Mouse (Mus musculus): ENCODE measurements around the gene Dnah5. TPM values are rescaled to one million over a fixed set of nuclear protein-coding genes. Genes with fewer than 3 reads are reported as not detected.

The Dnah5 gene
- polyA plus RNA-seq, 1 experiment from 2014 or later, result 0.21 TPM

- no peak overlapping the region for H3K9ac ChIP-seq (ENCODE audit: low read depth, low read length)
- 90% methylated on average over 5 of the region's 5 CpGs for WGBS
- no peaks in the 10 kb centered on the region for H3K36me3 ChIP-seq (ENCODE audit: control insufficient read depth, insufficient read depth, low read length)
- H3K27ac ChIP-seq (ENCODE audit: low read length), result no peak overlapping the region
- H3K4me2 ChIP-seq (ENCODE audit: low read length), result no peak overlapping the region
- no peaks in the 10 kb centered on the region for H3K4me1 ChIP-seq (ENCODE audit: control insufficient read depth, insufficient read depth, low read length)
- no peak overlapping the region for H3K4me3 ChIP-seq (ENCODE audit: low read depth, low read length)
- H3K9me3 ChIP-seq (replicated peaks; ENCODE audit: control insufficient read depth, low read length, poor library complexity, severe bottlenecking), result no peaks in the 10 kb centered on the region
- no peaks in the 10 kb centered on the region; the same call in 1 of the 2 replicates for H3K27me3 ChIP-seq (ENCODE audit: control insufficient read depth, insufficient read depth, low read depth, low read length)
- no peak for ATAC-seq
Observed at GRCm38 (mm10) chr15:28213057-28213456, 9.5 kb downstream of the Dnah5 start.

GRCm38 (mm10) chr15:28216358-28216757 lies 12.8 kb downstream of the Dnah5 start:
- Histone ChIP-seq H3K9ac (ENCODE audit: low read depth, low read length) (no peak overlapping the region), H3K9me3 (replicated peaks; ENCODE audit: control insufficient read depth, low read length, poor library complexity, severe bottlenecking) (no peaks in the 10 kb centered on the region), H3K4me3 (ENCODE audit: low read depth, low read length) (no peak overlapping the region), H3K4me1 (ENCODE audit: control insufficient read depth, insufficient read depth, low read length) (no peaks in the 10 kb centered on the region), H3K27me3 (ENCODE audit: control insufficient read depth, insufficient read depth, low read depth, low read length) (no peaks in the 10 kb centered on the region; the same call in 1 of the 2 replicates), H3K36me3 (ENCODE audit: control insufficient read depth, insufficient read depth, low read length) (no peaks in the 10 kb centered on the region), H3K27ac (ENCODE audit: low read length) (no peak overlapping the region), H3K4me2 (ENCODE audit: low read length) (no peak overlapping the region)
- ATAC-seq, result no peak
- 28% methylated on average over 8 of the region's 8 CpGs for WGBS

GRCm38 (mm10) chr15:28227316-28227715 lies 23.8 kb downstream of the Dnah5 start:
- Histone ChIP-seq H3K4me2 (ENCODE audit: low read length) (no peak overlapping the region), H3K9me3 (replicated peaks; ENCODE audit: control insufficient read depth, low read length, poor library complexity, severe bottlenecking) (no peaks in the 10 kb centered on the region), H3K27ac (ENCODE audit: low read length) (no peak overlapping the region), H3K36me3 (ENCODE audit: control insufficient read depth, insufficient read depth, low read length) (no peaks in the 10 kb centered on the region), H3K4me3 (ENCODE audit: low read depth, low read length) (no peak overlapping the region), H3K9ac (ENCODE audit: low read depth, low read length) (no peak overlapping the region), H3K4me1 (ENCODE audit: control insufficient read depth, insufficient read depth, low read length) (no peaks in the 10 kb centered on the region), H3K27me3 (ENCODE audit: control insufficient read depth, insufficient read depth, low read depth, low read length) (no peaks in the 10 kb centered on the region)
- WGBS, result 63% methylated on average over 3 of the region's 3 CpGs
- no peak for ATAC-seq

GRCm38 (mm10) chr15:28260250-28260649 lies 56.7 kb downstream of the Dnah5 start:
- H3K9ac ChIP-seq (ENCODE audit: low read depth, low read length), result no peak overlapping the region
- no peak overlapping the region for H3K4me3 ChIP-seq (ENCODE audit: low read depth, low read length)
- H3K27ac ChIP-seq (ENCODE audit: low read length), result no peak overlapping the region
- 88% methylated on average over 1 of the region's 1 CpGs for WGBS
- H3K9me3 ChIP-seq (replicated peaks; ENCODE audit: control insufficient read depth, low read length, poor library complexity, severe bottlenecking), result peaks cover 4% of the 10 kb centered on the region; the same call in 1 of the 2 replicates
- H3K36me3 ChIP-seq (ENCODE audit: control insufficient read depth, insufficient read depth, low read length), result no peaks in the 10 kb centered on the region
- H3K4me1 ChIP-seq (ENCODE audit: control insufficient read depth, insufficient read depth, low read length), result no peaks in the 10 kb centered on the region
- H3K4me2 ChIP-seq (ENCODE audit: low read length), result no peak overlapping the region
- no peak for ATAC-seq
- H3K27me3 ChIP-seq (ENCODE audit: control insufficient read depth, insufficient read depth, low read depth, low read length), result no peaks in the 10 kb centered on the region

- H3K4me3 ChIP-seq (ENCODE audit: low read depth, low read length), result no peak overlapping the region
- no peaks in the 10 kb centered on the region for H3K4me1 ChIP-seq (ENCODE audit: control insufficient read depth, insufficient read depth, low read length)
- H3K9ac ChIP-seq (ENCODE audit: low read depth, low read length), result no peak overlapping the region
- ATAC-seq, result no peak
- H3K27ac ChIP-seq (ENCODE audit: low read length), result no peak overlapping the region
- 96% methylated on average over 4 of the region's 4 CpGs for WGBS
- no peaks in the 10 kb centered on the region for H3K36me3 ChIP-seq (ENCODE audit: control insufficient read depth, insufficient read depth, low read length)
- no peaks in the 10 kb centered on the region for H3K27me3 ChIP-seq (ENCODE audit: control insufficient read depth, insufficient read depth, low read depth, low read length)
- no peak overlapping the region for H3K4me2 ChIP-seq (ENCODE audit: low read length)
- no peaks in the 10 kb centered on the region for H3K9me3 ChIP-seq (replicated peaks; ENCODE audit: control insufficient read depth, low read length, poor library complexity, severe bottlenecking)
Observed at GRCm38 (mm10) chr15:28299438-28299837, 95.9 kb downstream of the Dnah5 start.

GRCm38 (mm10) chr15:28307131-28307530 lies 103.6 kb downstream of the Dnah5 start:
- no peak for ATAC-seq
- Histone ChIP-seq H3K27ac (ENCODE audit: low read length) (no peak overlapping the region), H3K4me3 (ENCODE audit: low read depth, low read length) (no peak overlapping the region), H3K9me3 (replicated peaks; ENCODE audit: control insufficient read depth, low read length, poor library complexity, severe bottlenecking) (no peaks in the 10 kb centered on the region), H3K27me3 (ENCODE audit: control insufficient read depth, insufficient read depth, low read depth, low read length) (no peaks in the 10 kb centered on the region), H3K9ac (ENCODE audit: low read depth, low read length) (no peak overlapping the region), H3K36me3 (ENCODE audit: control insufficient read depth, insufficient read depth, low read length) (no peaks in the 10 kb centered on the region), H3K4me1 (ENCODE audit: control insufficient read depth, insufficient read depth, low read length) (no peaks in the 10 kb centered on the region), H3K4me2 (ENCODE audit: low read length) (no peak overlapping the region)
- WGBS, result 60% methylated on average over 8 of the region's 8 CpGs

- Histone ChIP-seq H3K4me3 (ENCODE audit: low read depth, low read length) (no peak overlapping the region), H3K4me2 (ENCODE audit: low read length) (no peak overlapping the region), H3K9me3 (replicated peaks; ENCODE audit: control insufficient read depth, low read length, poor library complexity, severe bottlenecking) (no peaks in the 10 kb centered on the region), H3K27me3 (ENCODE audit: control insufficient read depth, insufficient read depth, low read depth, low read length) (no peaks in the 10 kb centered on the region), H3K9ac (ENCODE audit: low read depth, low read length) (no peak overlapping the region), H3K27ac (ENCODE audit: low read length) (no peak overlapping the region), H3K36me3 (ENCODE audit: control insufficient read depth, insufficient read depth, low read length) (no peaks in the 10 kb centered on the region), H3K4me1 (ENCODE audit: control insufficient read depth, insufficient read depth, low read length) (no peaks in the 10 kb centered on the region)
- ATAC-seq, result no peak
- 49% methylated on average over 2 of the region's 2 CpGs for WGBS
Observed at GRCm38 (mm10) chr15:28307884-28308283, 104.3 kb downstream of the Dnah5 start.

GRCm38 (mm10) chr15:28310516-28310915 lies 107.0 kb downstream of the Dnah5 start:
- H3K4me2 ChIP-seq (ENCODE audit: low read length), result no peak overlapping the region
- no peak overlapping the region for H3K27ac ChIP-seq (ENCODE audit: low read length)
- no peaks in the 10 kb centered on the region for H3K9me3 ChIP-seq (replicated peaks; ENCODE audit: control insufficient read depth, low read length, poor library complexity, severe bottlenecking)
- H3K9ac ChIP-seq (ENCODE audit: low read depth, low read length), result no peak overlapping the region
- no peak overlapping the region for H3K4me3 ChIP-seq (ENCODE audit: low read depth, low read length)
- no peak for ATAC-seq
- H3K27me3 ChIP-seq (ENCODE audit: control insufficient read depth, insufficient read depth, low read depth, low read length), result no peaks in the 10 kb centered on the region
- 82% methylated on average over 4 of the region's 4 CpGs for WGBS
- H3K36me3 ChIP-seq (ENCODE audit: control insufficient read depth, insufficient read depth, low read length), result no peaks in the 10 kb centered on the region
- H3K4me1 ChIP-seq (ENCODE audit: control insufficient read depth, insufficient read depth, low read length), result no peaks in the 10 kb centered on the region

- no peak overlapping the region for H3K4me2 ChIP-seq (ENCODE audit: low read length)
- no peaks in the 10 kb centered on the region for H3K9me3 ChIP-seq (replicated peaks; ENCODE audit: control insufficient read depth, low read length, poor library complexity, severe bottlenecking)
- no peaks in the 10 kb centered on the region; the same call in 1 of the 2 replicates for H3K27me3 ChIP-seq (ENCODE audit: control insufficient read depth, insufficient read depth, low read depth, low read length)
- no peaks in the 10 kb centered on the region for H3K36me3 ChIP-seq (ENCODE audit: control insufficient read depth, insufficient read depth, low read length)
- H3K9ac ChIP-seq (ENCODE audit: low read depth, low read length), result no peak overlapping the region
- H3K4me3 ChIP-seq (ENCODE audit: low read depth, low read length), result no peak overlapping the region
- no peak overlapping the region for H3K27ac ChIP-seq (ENCODE audit: low read length)
- 76% methylated on average over 14 of the region's 14 CpGs for WGBS
- H3K4me1 ChIP-seq (ENCODE audit: control insufficient read depth, insufficient read depth, low read length), result 0 out of 2 replicates have a peak, but pooled peaks cover 2% of the 10 kb centered on the region
- no peak for ATAC-seq
Observed at GRCm38 (mm10) chr15:28313451-28313850, 109.9 kb downstream of the Dnah5 start.
